In genomic region chr7:29767058-29767686, GRCm38 (mm10) we compare ENCODE assay signal across 8 mouse cellular contexts. TPM values are rescaled to one million over a fixed set of nuclear protein-coding genes. Genes with fewer than 3 reads are reported as not detected.
A peak's percentile ranks its signal among the peaks of the same experiment; 100 is the strongest.
DNase-seq lines count a peak whose midpoint lies in the region; ATAC-seq lines count a peak whose summit lies in the region.

No protein-coding gene starts in this region.

- H3K4me1 ChIP-seq in hindbrain, embryonic 16.5 days (ENCODE audit: control insufficient read depth, insufficient read depth, low read depth, low read length), result peaks cover 13% of the 10 kb centered on the region

- 1% methylated on average over 15 of the region's 15 CpGs for WGBS in hindbrain, embryonic 16.5 days
- WGBS in macrophage (ENCODE audit: missing documents), result 0% methylated on average over 14 of the region's 15 CpGs

- H3K27me3 ChIP-seq in hindbrain, embryonic 16.5 days (replicated peaks; ENCODE audit: control insufficient read depth, insufficient read depth, low read length), result no peaks in the 10 kb centered on the region

- H3K27ac ChIP-seq in hindbrain, embryonic 16.5 days (ENCODE audit: low read depth, low read length), result peak overlapping the region; percentile 82
- H3K27ac ChIP-seq in macrophage, result peak overlapping the region; percentile 90

- H3K9ac ChIP-seq in hindbrain, embryonic 16.5 days (ENCODE audit: low read depth, low read length), result peak overlapping the region; percentile 68

- H3K79me2 ChIP-seq in macrophage (ENCODE audit: inconsistent target), result peaks cover 38% of the 10 kb centered on the region

- peak overlapping the region; percentile 50 for H3K4me3 ChIP-seq in hindbrain, embryonic 16.5 days (ENCODE audit: low read length)
- peak overlapping the region; percentile 80 for H3K4me3 ChIP-seq in macrophage (ENCODE audit: inconsistent target)

- DNase-seq in ZHBTc4 (ENCODE audit: low read depth, low spot score), result peak; percentile 85
- peak; percentile 33 to 73 for DNase-seq in cerebellum, postnatal 4 days (ENCODE audit: low spot score in 2 of 2)
- peak; percentile 88 for DNase-seq in gastrocnemius, adult 18-20 months (ENCODE audit: low spot score)
- peak; percentile 86 to 89 for DNase-seq in left cerebral cortex, adult 18-20 months (ENCODE audit: low spot score in 2 of 2)
- DNase-seq in right cerebral cortex, adult 2 months (ENCODE audit: low spot score in 2 of 2), result peak; percentile 91 to 93
- peak; percentile 79 to 82 for DNase-seq in urinary bladder, postnatal 36 days (ENCODE audit: low spot score in 2 of 2)

- peaks cover 2% of the 10 kb centered on the region; the same call in 1 of the 2 replicates for H3K36me3 ChIP-seq in hindbrain, embryonic 16.5 days (ENCODE audit: control insufficient read depth, insufficient read depth, low read length)
- H3K36me3 ChIP-seq in macrophage (ENCODE audit: inconsistent target), result peaks cover 12% of the 10 kb centered on the region; the same call in 1 of the 2 replicates

- peak; percentile 54 for ATAC-seq in hindbrain, embryonic 16.5 days

- peak overlapping the region; percentile 64 for H3K4me2 ChIP-seq in hindbrain, embryonic 16.5 days (ENCODE audit: low read length)

- no peaks in the 10 kb centered on the region for H3K9me3 ChIP-seq in hindbrain, embryonic 16.5 days (ENCODE audit: control insufficient read depth, low read length)

RNA-seq across cellular contexts. Expression of gene Zfp84, which starts 1.2 kb away (rescaled TPM):
- 1 to 10 TPM; 5.9 to 7.0 TPM for total RNA-seq in gastrocnemius, adult 18-20 months (2021)
- 12.3 and 15.1 TPM in 2 replicates for polyA plus RNA-seq in hindbrain, embryonic 16.5 days (2015; fragmentation: Nextera tagmentation; extraction: Ambion mirVana)
- total RNA-seq in left cerebral cortex, adult 18-20 months (2021), result 10 to 100 TPM; 17.8 to 18.4 TPM
- total RNA-seq in macrophage (2018; cell fraction: chromatin; rRNA removed), result 10 to 100 TPM in 20 of 26 experiments, 1 to 10 TPM in 6; 4.6 to 26.2 (median 12.8) TPM
- total RNA-seq in macrophage (2018; cell fraction: cytosol; rRNA removed), result 10 to 100 TPM in 14 of 26 experiments, 1 to 10 TPM in 12; 2.9 to 18.4 (median 11.4) TPM
- total RNA-seq in macrophage (2018; cell fraction: nucleus; rRNA removed), result 10 to 100 TPM in 14 of 26 experiments, 1 to 10 TPM in 12; 4.5 to 28.3 (median 10.2) TPM
- 8.7 to 12.3 TPM (median 11.7 TPM) in 3 replicates for polyA plus RNA-seq in macrophage (2018)

RNA-seq across cellular contexts. Expression of gene Zfp30, which starts 16.6 kb away (rescaled TPM):
- 1 to 10 TPM; 1.9 to 2.1 TPM for total RNA-seq in gastrocnemius, adult 18-20 months (2021)
- polyA plus RNA-seq in hindbrain, embryonic 16.5 days (2015; fragmentation: Nextera tagmentation; extraction: Ambion mirVana), result 11.6 and 11.8 TPM in 2 replicates
- 10 to 100 TPM; 11.7 to 12.9 TPM for total RNA-seq in left cerebral cortex, adult 18-20 months (2021)
- total RNA-seq in macrophage (2018; cell fraction: chromatin; rRNA removed), result 1 to 10 TPM in 4 of 26 experiments, under 1 TPM in 11, not detected in 11; 0.25 to 3.8 (median 0.45) TPM
- total RNA-seq in macrophage (2018; cell fraction: cytosol; rRNA removed), result 1 to 10 TPM in 4 of 26 experiments, under 1 TPM in 22; 0.05 to 1.5 (median 0.30) TPM
- total RNA-seq in macrophage (2018; cell fraction: nucleus; rRNA removed), result 1 to 10 TPM in 2 of 26 experiments, under 1 TPM in 15, not detected in 9; 0.17 to 3.2 (median 0.42) TPM
- 0.57 to 1.1 TPM (median 0.83 TPM) in 3 replicates for polyA plus RNA-seq in macrophage (2018)

RNA-seq across cellular contexts. Expression of gene Catsperg2, which starts 40.3 kb away (rescaled TPM):
- not detected for total RNA-seq in gastrocnemius, adult 18-20 months (2021)
- polyA plus RNA-seq in hindbrain, embryonic 16.5 days (2015; fragmentation: Nextera tagmentation; extraction: Ambion mirVana), result 0.56 and 0.67 TPM in 2 replicates
- not detected for total RNA-seq in left cerebral cortex, adult 18-20 months (2021)
- not detected for total RNA-seq in macrophage (2018; cell fraction: chromatin; rRNA removed)
- total RNA-seq in macrophage (2018; cell fraction: cytosol; rRNA removed), result not detected
- total RNA-seq in macrophage (2018; cell fraction: nucleus; rRNA removed), result not detected
- polyA plus RNA-seq in macrophage (2018), result not detected in 3 replicates

RNA-seq across cellular contexts. Expression of gene Zfp790, which starts 48.7 kb away (rescaled TPM):
- 1 to 10 TPM; 7.7 to 8.2 TPM for total RNA-seq in gastrocnemius, adult 18-20 months (2021)
- 23.0 and 25.9 TPM in 2 replicates for polyA plus RNA-seq in hindbrain, embryonic 16.5 days (2015; fragmentation: Nextera tagmentation; extraction: Ambion mirVana)
- 10 to 100 TPM; 23.9 to 24.1 TPM for total RNA-seq in left cerebral cortex, adult 18-20 months (2021)
- 10 to 100 TPM in 16 of 26 experiments, 1 to 10 TPM in 10; 3.9 to 36.7 (median 15.8) TPM for total RNA-seq in macrophage (2018; cell fraction: chromatin; rRNA removed)
- 10 to 100 TPM in 15 of 26 experiments, 1 to 10 TPM in 11; 2.8 to 14.3 (median 10.5) TPM for total RNA-seq in macrophage (2018; cell fraction: cytosol; rRNA removed)
- 10 to 100 TPM in 11 of 26 experiments, 1 to 10 TPM in 15; 2.3 to 27.0 (median 8.9) TPM for total RNA-seq in macrophage (2018; cell fraction: nucleus; rRNA removed)
- polyA plus RNA-seq in macrophage (2018), result 7.8 to 8.9 TPM (median 8.4 TPM) in 3 replicates

Comparison
In these comparisons a context has a peak if more than half of its experiments do, and no peak if none do; other contexts are left out.
1. Peak in every context shown above with its lines: DNase-seq, ATAC-seq, H3K4me3 ChIP-seq and H3K27ac ChIP-seq.
2. RNA of gene Zfp30, which starts 16.6 kb away (total RNA-seq): 11.7 to 12.9 TPM in left cerebral cortex, adult 18-20 months; 1.9 to 2.1 TPM in gastrocnemius, adult 18-20 months; every median in the first group is over 4 times any median in the second.